Mouse (Mus musculus) adrenal gland, adult 8-10 months (tissue): ENCODE data around the gene Cdk19. TPM values are rescaled to one million over a fixed set of nuclear protein-coding genes. Genes with fewer than 3 reads are reported as not detected.

Source experiments
- DNase-seq: peaks from one replicate; pipeline ENCODE4 v3.0.0; 2022
- total RNA-seq, 4 experiments: library from RNA; stranded (reverse); gene quantifications; 2 replicates each; pipeline ENCODE4 v1.2.4; 2022

Gene Cdk19
- 10 to 100 TPM; 11.1 to 14.0 (median 12.6) TPM for total RNA-seq

- no peak for DNase-seq
These were observed at the start of gene Cdk19 for GRCm38 (mm10) chr10:40339351-40339964. Gene Cdk19, plus strand, starts transcription at chr10:40339564.

- no peak for DNase-seq
These were observed 46.7 kb upstream of the Cdk19 start for GRCm38 (mm10) chr10:40292640-40293039.

GRCm38 (mm10) chr10:40300648-40301171, 38.7 kb upstream of the Cdk19 start:
- peak; percentile 78 for DNase-seq

- peak; percentile 18 for DNase-seq
These were observed 37.9 kb upstream of the Cdk19 start for GRCm38 (mm10) chr10:40301181-40302075.

GRCm38 (mm10) chr10:40302140-40302985, 37.0 kb upstream of the Cdk19 start, which contains the start of gene Amd1:
Gene Amd1, minus strand, starts transcription at chr10:40302186.
- DNase-seq: peak; percentile 99

GRCm38 (mm10) chr10:40305989-40306388, 33.4 kb upstream of the Cdk19 start:
- no peak for DNase-seq

GRCm38 (mm10) chr10:40307826-40308583, 31.4 kb upstream of the Cdk19 start:
- DNase-seq: no peak

- DNase-seq: peak; percentile 15
These were observed 29.3 kb upstream of the Cdk19 start for GRCm38 (mm10) chr10:40309884-40310635.

- DNase-seq: no peak
These were observed 26.6 kb upstream of the Cdk19 start for GRCm38 (mm10) chr10:40312781-40313180.

GRCm38 (mm10) chr10:40316841-40317585, 22.4 kb upstream of the Cdk19 start:
- no peak for DNase-seq

- no peak for DNase-seq
These were observed 19.1 kb upstream of the Cdk19 start for GRCm38 (mm10) chr10:40320306-40320705.

- no peak for DNase-seq
These were observed 11.3 kb upstream of the Cdk19 start for GRCm38 (mm10) chr10:40328004-40328551.

GRCm38 (mm10) chr10:40330262-40330661, 9.1 kb upstream of the Cdk19 start:
- DNase-seq: no peak

- DNase-seq: no peak
These were observed 6.5 kb upstream of the Cdk19 start for GRCm38 (mm10) chr10:40332864-40333263.

- no peak for DNase-seq
These were observed 2.7 kb downstream of the Cdk19 start for GRCm38 (mm10) chr10:40342036-40342435.

- DNase-seq: no peak
These were observed 7.5 kb downstream of the Cdk19 start for GRCm38 (mm10) chr10:40346776-40347403.

GRCm38 (mm10) chr10:40347461-40347954, 8.1 kb downstream of the Cdk19 start:
- no peak for DNase-seq

GRCm38 (mm10) chr10:40348566-40349536, 9.5 kb downstream of the Cdk19 start:
- DNase-seq: peak; percentile 99
